Mouse (Mus musculus): ENCODE data around the gene Fbxo9. TPM values are rescaled to one million over a fixed set of nuclear protein-coding genes. Genes with fewer than 3 reads are reported as not detected.

Gene Fbxo9
- polyA plus RNA-seq, 1 experiment from 2014 or later, result 41.0 TPM

DNA sequence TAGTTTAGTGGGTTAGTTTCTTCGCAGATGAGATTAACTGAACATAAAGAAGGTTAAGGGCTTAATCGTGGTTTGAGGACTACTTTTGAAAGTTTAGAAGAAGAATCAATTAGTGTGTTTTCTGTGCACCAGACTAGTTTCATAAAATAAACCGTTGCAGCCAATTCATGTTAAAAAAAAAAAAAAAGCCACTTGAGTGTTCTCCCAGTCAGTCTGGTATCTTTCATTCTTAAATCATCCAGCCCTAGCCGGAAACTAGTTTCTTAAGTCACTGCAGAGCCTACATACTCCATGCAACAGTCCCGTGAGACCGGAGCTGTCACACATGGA, 1.3 kb downstream of the Fbxo9 start:
- ATAC-seq (ENCODE audit: low FRiP score, low TSS enrichment), result 0 out of 2 replicates have a peak, but pooled peaks have one; percentile 19
- H3K4me2 ChIP-seq (replicated peaks; ENCODE audit: low read depth), result peak overlapping the region; percentile 88
- peak overlapping the region; percentile 89 for H3K4me3 ChIP-seq (ENCODE audit: low read depth, low read length)
- peak overlapping the region; percentile 97 for H3K27ac ChIP-seq (replicated peaks)
- no peaks in the 10 kb centered on the region for H3K4me1 ChIP-seq (replicated peaks; ENCODE audit: control insufficient read depth, insufficient read depth)
- no peaks in the 10 kb centered on the region for H3K9me3 ChIP-seq (ENCODE audit: control insufficient read depth, low read length)
- no peak for DNase-seq (ENCODE audit: low spot score)
- peak overlapping the region; percentile 93 for H3K9ac ChIP-seq (ENCODE audit: low read length)
- TF ChIP-seq CTCF (IDR thresholded peaks at IDR 0.05; ENCODE audit: low read depth), result no peak
- TF ChIP-seq EP300 (optimal IDR thresholded peaks at IDR 0.05), result no peak
- no peaks in the 10 kb centered on the region for H3K27me3 ChIP-seq (ENCODE audit: control insufficient read depth, insufficient read depth, low read length)
- WGBS, result 14% methylated on average over 6 of the region's 6 CpGs
- no peaks in the 10 kb centered on the region; the same call in 1 of the 2 replicates for H3K36me3 ChIP-seq (ENCODE audit: control insufficient read depth, insufficient read depth, low read length)

DNA sequence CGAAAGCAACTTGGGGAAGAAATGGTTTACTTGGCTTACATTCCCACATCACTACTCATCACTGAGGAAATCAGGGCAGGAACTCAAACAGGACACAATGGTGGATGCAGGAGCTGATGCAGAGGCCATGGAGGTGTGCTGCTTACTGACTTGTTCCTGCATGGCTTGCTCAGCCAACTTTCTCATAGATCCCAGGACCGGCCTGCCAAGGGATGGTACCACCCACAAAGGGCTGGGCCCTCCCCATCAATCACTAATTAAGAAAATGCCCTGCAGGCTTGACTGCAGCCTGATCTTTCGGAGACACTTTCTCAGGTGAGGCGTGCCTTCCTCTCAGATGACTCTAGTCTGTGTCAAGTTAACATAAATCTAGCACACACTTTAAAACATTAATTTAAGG, 2.0 kb downstream of the Fbxo9 start:
- no peak overlapping the region for H3K9ac ChIP-seq (ENCODE audit: low read length)
- H3K4me1 ChIP-seq (replicated peaks; ENCODE audit: control insufficient read depth, insufficient read depth), result no peaks in the 10 kb centered on the region
- H3K27me3 ChIP-seq (ENCODE audit: control insufficient read depth, insufficient read depth, low read length), result no peaks in the 10 kb centered on the region
- DNase-seq (ENCODE audit: low spot score), result no peak
- 65% methylated on average over 4 of the region's 4 CpGs for WGBS
- no peaks in the 10 kb centered on the region; the same call in 1 of the 2 replicates for H3K36me3 ChIP-seq (ENCODE audit: control insufficient read depth, insufficient read depth, low read length)
- H3K4me3 ChIP-seq (ENCODE audit: low read depth, low read length), result no peak overlapping the region; the same call in 1 of the 2 replicates
- no peak overlapping the region for H3K27ac ChIP-seq (replicated peaks)
- peak overlapping the region; percentile 88; the same call in 1 of the 2 replicates for H3K4me2 ChIP-seq (replicated peaks; ENCODE audit: low read depth)
- ATAC-seq (ENCODE audit: low FRiP score, low TSS enrichment), result no peak
- TF ChIP-seq EP300 (optimal IDR thresholded peaks at IDR 0.05) (no peak), CTCF (IDR thresholded peaks at IDR 0.05; ENCODE audit: low read depth) (no peak)
- H3K9me3 ChIP-seq (ENCODE audit: control insufficient read depth, low read length), result no peaks in the 10 kb centered on the region

DNA sequence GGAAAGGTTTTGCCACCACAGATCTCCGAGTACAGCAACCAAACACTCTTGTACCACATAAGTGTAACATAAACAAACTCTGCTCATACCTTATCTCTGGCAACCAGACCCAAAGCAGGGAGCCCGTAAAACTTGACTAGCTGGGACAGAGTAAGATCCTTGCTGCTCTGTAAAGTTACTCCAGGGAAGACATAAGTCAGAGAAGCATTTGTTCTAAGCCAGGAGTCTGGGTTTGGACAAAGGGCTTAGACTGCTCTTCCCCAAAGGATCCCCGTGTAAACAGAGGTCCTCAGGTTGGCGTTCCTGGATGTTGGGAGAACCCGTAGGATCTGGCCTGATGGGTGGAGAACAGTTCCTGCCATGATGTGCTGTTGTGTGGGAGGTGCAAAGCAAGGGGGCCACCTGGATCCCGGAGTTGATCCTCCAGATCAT, 3.3 kb downstream of the Fbxo9 start:
- H3K4me1 ChIP-seq (replicated peaks; ENCODE audit: control insufficient read depth, insufficient read depth), result no peaks in the 10 kb centered on the region
- DNase-seq (ENCODE audit: low spot score), result no peak
- no peak overlapping the region for H3K4me3 ChIP-seq (ENCODE audit: low read depth, low read length)
- 58% methylated on average over 6 of the region's 6 CpGs for WGBS
- no peaks in the 10 kb centered on the region for H3K9me3 ChIP-seq (ENCODE audit: control insufficient read depth, low read length)
- TF ChIP-seq EP300 (optimal IDR thresholded peaks at IDR 0.05) (no peak), CTCF (IDR thresholded peaks at IDR 0.05; ENCODE audit: low read depth) (no peak)
- no peaks in the 10 kb centered on the region for H3K27me3 ChIP-seq (ENCODE audit: control insufficient read depth, insufficient read depth, low read length)
- H3K4me2 ChIP-seq (replicated peaks; ENCODE audit: low read depth), result no peak overlapping the region
- H3K36me3 ChIP-seq (ENCODE audit: control insufficient read depth, insufficient read depth, low read length), result peaks cover 3% of the 10 kb centered on the region; the same call in 1 of the 2 replicates
- ATAC-seq (ENCODE audit: low FRiP score, low TSS enrichment), result no peak
- H3K9ac ChIP-seq (ENCODE audit: low read length), result no peak overlapping the region
- H3K27ac ChIP-seq (replicated peaks), result 0 out of 2 replicates have a peak overlapping the region, but pooled peaks have one; percentile 25

DNA sequence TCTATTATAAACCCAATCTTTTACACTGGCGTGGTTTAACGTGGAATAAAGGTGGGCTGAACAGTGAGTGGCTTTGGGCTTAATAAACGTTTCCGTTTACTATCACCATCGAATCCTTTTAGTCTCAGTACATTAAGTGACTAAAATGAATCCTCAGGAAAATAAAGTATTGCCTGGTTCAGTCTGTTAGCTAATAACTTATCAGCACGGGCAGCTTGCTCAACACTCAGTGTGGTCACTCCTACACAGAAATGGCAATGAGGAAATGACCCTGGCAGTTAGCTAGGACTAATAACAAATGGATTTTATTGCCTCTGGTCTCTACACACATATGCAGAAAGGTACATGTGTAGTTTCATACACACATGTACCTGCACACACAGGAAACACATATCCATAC, 3.9 kb downstream of the Fbxo9 start:
- Histone ChIP-seq H3K27me3 (ENCODE audit: control insufficient read depth, insufficient read depth, low read length) (no peaks in the 10 kb centered on the region), H3K36me3 (ENCODE audit: control insufficient read depth, insufficient read depth, low read length) (peaks cover 3% of the 10 kb centered on the region; the same call in 1 of the 2 replicates), H3K4me2 (replicated peaks; ENCODE audit: low read depth) (no peak overlapping the region), H3K4me1 (replicated peaks; ENCODE audit: control insufficient read depth, insufficient read depth) (no peaks in the 10 kb centered on the region), H3K4me3 (ENCODE audit: low read depth, low read length) (no peak overlapping the region), H3K9ac (ENCODE audit: low read length) (no peak overlapping the region), H3K9me3 (ENCODE audit: control insufficient read depth, low read length) (no peaks in the 10 kb centered on the region), H3K27ac (replicated peaks) (no peak overlapping the region)
- ATAC-seq (ENCODE audit: low FRiP score, low TSS enrichment) (no peak), DNase-seq (ENCODE audit: low spot score) (no peak)
- WGBS, result 67% methylated on average over 6 of the region's 6 CpGs
- TF ChIP-seq EP300 (optimal IDR thresholded peaks at IDR 0.05), result no peak
- no peak for TF ChIP-seq CTCF (IDR thresholded peaks at IDR 0.05; ENCODE audit: low read depth)

DNA sequence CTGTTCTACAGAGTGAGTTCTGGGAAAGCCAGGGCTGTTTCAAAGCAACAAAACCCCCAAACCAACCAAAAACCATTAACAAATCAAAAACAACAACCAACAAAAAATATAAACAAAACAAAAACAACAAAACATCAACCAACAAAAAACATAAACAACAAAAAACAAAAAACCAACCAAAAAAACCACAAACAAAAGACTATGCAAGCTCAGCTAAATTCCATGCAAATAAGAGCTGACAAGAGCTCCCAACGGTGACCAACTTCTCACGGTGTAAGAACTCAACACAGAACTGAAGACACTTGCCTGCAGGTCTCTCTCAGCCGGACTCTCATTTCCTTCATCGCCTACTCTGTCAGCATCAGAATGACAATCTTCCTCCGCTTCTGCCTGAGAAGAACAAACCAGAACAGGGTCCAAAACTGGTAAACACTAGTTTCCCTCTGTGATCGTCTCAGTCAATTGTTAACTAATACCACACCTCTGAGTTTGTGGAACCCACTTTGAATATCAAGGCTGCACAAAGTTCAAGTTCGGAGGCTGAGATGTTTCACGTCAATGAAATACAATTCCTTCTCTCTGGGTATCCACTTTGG, 4.8 kb downstream of the Fbxo9 start:
- ATAC-seq (ENCODE audit: low FRiP score, low TSS enrichment) (no peak), DNase-seq (ENCODE audit: low spot score) (no peak)
- Histone ChIP-seq H3K9me3 (ENCODE audit: control insufficient read depth, low read length) (no peaks in the 10 kb centered on the region), H3K27ac (replicated peaks) (no peak overlapping the region), H3K4me3 (ENCODE audit: low read depth, low read length) (no peak overlapping the region), H3K4me1 (replicated peaks; ENCODE audit: control insufficient read depth, insufficient read depth) (no peaks in the 10 kb centered on the region), H3K4me2 (replicated peaks; ENCODE audit: low read depth) (no peak overlapping the region), H3K27me3 (ENCODE audit: control insufficient read depth, insufficient read depth, low read length) (no peaks in the 10 kb centered on the region), H3K9ac (ENCODE audit: low read length) (no peak overlapping the region), H3K36me3 (ENCODE audit: control insufficient read depth, insufficient read depth, low read length) (peaks cover 3% of the 10 kb centered on the region; the same call in 1 of the 2 replicates)
- 84% methylated on average over 8 of the region's 8 CpGs for WGBS
- TF ChIP-seq EP300 (optimal IDR thresholded peaks at IDR 0.05) (no peak), CTCF (IDR thresholded peaks at IDR 0.05; ENCODE audit: low read depth) (no peak)

DNA sequence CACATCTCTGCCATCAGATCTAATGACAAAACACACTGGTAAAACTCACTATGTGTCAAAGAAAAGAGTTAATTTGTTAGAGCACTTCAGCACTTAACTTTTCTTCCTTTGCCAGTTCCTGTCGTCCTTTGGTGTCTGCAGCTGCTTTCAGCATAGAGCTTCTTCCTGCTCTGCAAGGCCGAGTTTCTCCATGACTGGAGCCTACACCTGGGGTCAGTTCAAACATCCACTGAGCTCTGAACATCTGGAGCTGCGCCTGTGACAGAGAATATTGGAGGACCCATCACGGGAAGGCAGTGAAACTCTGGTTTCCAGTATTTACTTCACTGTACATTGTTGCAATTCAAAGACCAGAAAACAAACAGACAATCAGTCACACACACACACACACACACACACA, 7.4 kb downstream of the Fbxo9 start:
- Histone ChIP-seq H3K4me1 (replicated peaks; ENCODE audit: control insufficient read depth, insufficient read depth) (no peaks in the 10 kb centered on the region), H3K4me2 (replicated peaks; ENCODE audit: low read depth) (no peak overlapping the region), H3K36me3 (ENCODE audit: control insufficient read depth, insufficient read depth, low read length) (peaks cover 18% of the 10 kb centered on the region), H3K4me3 (ENCODE audit: low read depth, low read length) (no peak overlapping the region), H3K9ac (ENCODE audit: low read length) (no peak overlapping the region), H3K27me3 (ENCODE audit: control insufficient read depth, insufficient read depth, low read length) (no peaks in the 10 kb centered on the region), H3K9me3 (ENCODE audit: control insufficient read depth, low read length) (no peaks in the 10 kb centered on the region), H3K27ac (replicated peaks) (no peak overlapping the region)
- no peak for DNase-seq (ENCODE audit: low spot score)
- ATAC-seq (ENCODE audit: low FRiP score, low TSS enrichment), result no peak
- TF ChIP-seq CTCF (IDR thresholded peaks at IDR 0.05; ENCODE audit: low read depth) (no peak), EP300 (optimal IDR thresholded peaks at IDR 0.05) (no peak)
- 62% methylated on average over 4 of the region's 4 CpGs for WGBS
